Mouse (Mus musculus) cortical plate, adult 2 months (tissue): ENCODE measurements at regions not wholly inside any gene's neighbourhood (a gene's known extent, or its start where the extent isn't known, plus 50 kb on each side); places are given as distances from the start of the nearest gene placed in this dataset.

Experiments used
- CTCF ChIP-seq: fragments of 200-500 bp; IDR thresholded peaks from 2 replicates; pipeline ENCODE4 v1.5.1; 2011; ENCODE audit warnings: mild to moderate bottlenecking, control low read depth, low read length; ENCODE audit not compliant: insufficient read depth; ENCODE audit errors: extremely low read depth
- POLR2A ChIP-seq: fragments of 200-500 bp; IDR thresholded peaks from 2 replicates; pipeline ENCODE4 v1.6.1; 2011; ENCODE audit warnings: mild to moderate bottlenecking, low read length, control low read depth; ENCODE audit not compliant: insufficient read depth; ENCODE audit errors: extremely low read depth

DNA sequence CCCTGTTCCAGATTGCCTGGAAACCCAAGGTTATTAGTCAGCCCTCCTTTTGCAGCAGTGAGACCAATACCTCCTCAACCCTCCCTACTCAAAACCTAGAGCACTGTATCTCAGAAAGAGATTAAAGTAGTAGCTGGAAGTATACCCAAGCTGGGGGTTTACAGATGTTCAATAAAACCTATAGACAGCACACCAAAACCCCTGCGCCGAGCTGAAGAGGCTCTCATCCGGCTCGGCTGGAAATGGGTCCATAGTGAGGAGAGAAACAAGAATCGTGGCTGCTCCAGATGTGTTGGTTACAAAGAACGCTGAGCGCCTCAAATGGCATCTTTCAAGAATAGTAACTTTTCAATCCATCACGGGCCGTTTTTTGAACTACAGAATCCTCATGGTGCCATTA is 273.7 kb downstream of the Rwdd3 start:
- TF ChIP-seq CTCF (no peak), POLR2A (no peak)
